Mouse (Mus musculus) liver, embryonic 14.5 days (tissue): ENCODE measurements at regions not wholly inside any gene's neighbourhood (a gene's known extent, or its start where the extent isn't known, plus 50 kb on each side); places are given as distances from the start of the nearest gene placed in this dataset.

Source experiments
- ATAC-seq: fragments of 200-750 bp; cut with Nextera tagmentation; 2 replicates; pipeline ENCODE4 v1.8.0; 2017; ENCODE audit warnings: moderate number of reproducible peaks, mild to moderate bottlenecking, moderate library complexity; ENCODE audit not compliant: insufficient read depth
- DNase-seq, 3 experiments: peaks; one replicate each; pipeline ENCODE4 v3.0.0-alpha.2; 2012 to 2013; ENCODE audit warnings: low read depth in 3 of 3, low spot score in 3 of 3
- H3K27ac ChIP-seq: fragments of 300-500 bp; sonication (generic); 2 replicates; pipeline ENCODE4 v1.5.1; 2014; ENCODE audit warnings: moderate library complexity, mild to moderate bottlenecking, control low read depth, inconsistent platforms
- H3K27me3 ChIP-seq: fragments of 300-500 bp; sonication (generic); 2 replicates; pipeline ENCODE4 v1.6.1; 2014; ENCODE audit warnings: mild to moderate bottlenecking, low read length, moderate library complexity; ENCODE audit not compliant: control insufficient read depth, insufficient read depth
- H3K36me3 ChIP-seq: fragments of 300-500 bp; sonication (generic); replicated peaks from 2 replicates; pipeline ENCODE4 v1.6.1; 2014; ENCODE audit warnings: low read depth; ENCODE audit not compliant: control insufficient read depth, insufficient read depth
- H3K4me1 ChIP-seq, 2 experiments: fragments of 200-500 bp in 1 of 2; fragments of 300-500 bp in 1 of 2; sonication (generic) in 1 of 2; replicated peaks; 2 replicates each; pipeline ENCODE4 v1.6.1; 2012 to 2014; ENCODE audit warnings: antibody characterized with exemption in 1 of 2, inconsistent platforms in 1 of 2, low read length in 1 of 2; ENCODE audit not compliant: control insufficient read depth in 2 of 2, insufficient read depth in 2 of 2
- H3K4me2 ChIP-seq: fragments of 300-500 bp; sonication (generic); 2 replicates; pipeline ENCODE4 v1.6.1; 2014; ENCODE audit warnings: low read depth, mild to moderate bottlenecking, control low read depth, moderate library complexity
- H3K4me3 ChIP-seq, 2 experiments: fragments of 200-500 bp in 1 of 2; fragments of 300-500 bp in 1 of 2; sonication (generic) in 1 of 2; 2 replicates each; pipeline ENCODE4 v1.5.1; 2012 to 2014; ENCODE audit warnings: low read depth in 2 of 2, low read length in 2 of 2, mild to moderate bottlenecking in 2 of 2, control low read depth in 1 of 2, inconsistent platforms in 1 of 2, moderate library complexity in 1 of 2; ENCODE audit not compliant: insufficient read depth in 1 of 2
- H3K9ac ChIP-seq: fragments of 300-500 bp; sonication (generic); replicated peaks from 2 replicates; pipeline ENCODE4 v1.6.1; 2014; ENCODE audit warnings: mild to moderate bottlenecking, control low read depth, moderate library complexity
- H3K9me3 ChIP-seq: fragments of 300-500 bp; sonication (generic); 2 replicates; pipeline ENCODE4 v1.6.1; 2016; ENCODE audit warnings: low read length, mixed read lengths; ENCODE audit not compliant: control insufficient read depth
- CTCF ChIP-seq: IDR thresholded peaks from 2 replicates; pipeline ENCODE4 v1.5.1; 2016; ENCODE audit warnings: antibody characterized with exemption, low read depth, control low read depth
- EP300 ChIP-seq: IDR thresholded peaks from 2 replicates; pipeline ENCODE4 v1.6.1; 2016; ENCODE audit warnings: antibody characterized with exemption, low read depth
- WGBS: fragments of 180-500 bp; shearing (Covaris S2); extraction: QIAGEN DNeasy Blood & Tissue Kit; methylation state at CpG from one replicate; pipeline ENCODE4 v1.1.7; 2014; ENCODE audit not compliant: insufficient replicate concordance; 5-methylcytosine and 5-hydroxymethylcytosine counted together

GRCm38 (mm10) chr17:80831686-80832085 lies 103.4 kb upstream of the Map4k3 start:
- no peak for TF ChIP-seq CTCF
- TF ChIP-seq EP300 = no peak
- no peak overlapping the region for H3K9ac ChIP-seq
- H3K27me3 ChIP-seq = no peaks in the 10 kb centered on the region
- DNase-seq = no peak
- H3K9me3 ChIP-seq = no peaks in the 10 kb centered on the region
- H3K4me1 ChIP-seq = peaks cover 0 to 1% of the 10 kb centered on the region in 2 experiments; a peak in 1 of 4 replicates
- no peak overlapping the region for H3K27ac ChIP-seq
- no peak overlapping the region for H3K4me2 ChIP-seq
- no peak overlapping the region for H3K4me3 ChIP-seq
- ATAC-seq = no peak
- 59% methylated on average over 4 of the region's 4 CpGs for WGBS
- no peaks in the 10 kb centered on the region for H3K36me3 ChIP-seq

- H3K27ac ChIP-seq = no peak overlapping the region
- no peaks in the 10 kb centered on the region for H3K36me3 ChIP-seq
- 54% methylated on average over 2 of the region's 2 CpGs for WGBS
- H3K9me3 ChIP-seq = no peaks in the 10 kb centered on the region
- TF ChIP-seq CTCF (no peak), EP300 (no peak)
- no peak overlapping the region for H3K9ac ChIP-seq
- no peaks in the 10 kb centered on the region for H3K27me3 ChIP-seq
- H3K4me1 ChIP-seq = peaks cover 0 to 19% of the 10 kb centered on the region in 2 experiments; a peak in 2 of 4 replicates
- H3K4me3 ChIP-seq = no peak overlapping the region
- ATAC-seq (no peak), DNase-seq (no peak)
- no peak overlapping the region for H3K4me2 ChIP-seq
Measured at GRCm38 (mm10) chr17:80827896-80828295, 99.6 kb upstream of the Map4k3 start.

- WGBS = 81% methylated on average over 17 of the region's 17 CpGs
- Histone ChIP-seq H3K4me3 (no peak overlapping the region), H3K36me3 (no peaks in the 10 kb centered on the region), H3K27me3 (no peaks in the 10 kb centered on the region), H3K4me2 (no peak overlapping the region), H3K9ac (no peak overlapping the region), H3K4me1 (peaks cover 0 to 19% of the 10 kb centered on the region in 2 experiments; a peak in 2 of 4 replicates), H3K9me3 (no peaks in the 10 kb centered on the region), H3K27ac (no peak overlapping the region)
- TF ChIP-seq EP300 (no peak), CTCF (no peak)
- ATAC-seq (no peak), DNase-seq (no peak)
Measured at GRCm38 (mm10) chr17:80827361-80827760, 99.1 kb upstream of the Map4k3 start.

- H3K27ac ChIP-seq = no peak overlapping the region
- TF ChIP-seq CTCF (no peak), EP300 (no peak)
- no peaks in the 10 kb centered on the region for H3K27me3 ChIP-seq
- DNase-seq (no peak), ATAC-seq (no peak)
- no peak overlapping the region for H3K4me2 ChIP-seq
- 15% methylated on average over 12 of the region's 12 CpGs for whole genome bisulfite sequencing
- H3K9ac ChIP-seq = no peak overlapping the region
- H3K4me1 ChIP-seq = peaks cover 0 to 19% of the 10 kb centered on the region in 2 experiments; a peak in 2 of 4 replicates
- H3K36me3 ChIP-seq = no peaks in the 10 kb centered on the region
- H3K4me3 ChIP-seq = no peak overlapping the region
- no peaks in the 10 kb centered on the region for H3K9me3 ChIP-seq
Measured at GRCm38 (mm10) chr17:80825971-80826730, 97.9 kb upstream of the Map4k3 start.

- H3K36me3 ChIP-seq = no peaks in the 10 kb centered on the region
- DNase-seq = no peak
Measured at GRCm38 (mm10) chr17:80825518-80825901, 97.2 kb upstream of the Map4k3 start.

More at GRCm38 (mm10) chr17:80825518-80825901, 97.2 kb upstream of the Map4k3 start:
- H3K27me3 ChIP-seq = no peaks in the 10 kb centered on the region
- no peak overlapping the region for H3K27ac ChIP-seq
- no peak overlapping the region for H3K4me3 ChIP-seq
- no peak overlapping the region for H3K9ac ChIP-seq
- H3K4me1 ChIP-seq = peaks cover 0 to 19% of the 10 kb centered on the region in 2 experiments; a peak in 2 of 4 replicates
- TF ChIP-seq EP300 (no peak), CTCF (no peak)
- WGBS = 36% methylated on average over 10 of the region's 10 CpGs
- no peak overlapping the region for H3K4me2 ChIP-seq
- no peaks in the 10 kb centered on the region for H3K9me3 ChIP-seq
- ATAC-seq = no peak
